Mouse (Mus musculus): ENCODE data around the gene Fgd6.

DNA sequence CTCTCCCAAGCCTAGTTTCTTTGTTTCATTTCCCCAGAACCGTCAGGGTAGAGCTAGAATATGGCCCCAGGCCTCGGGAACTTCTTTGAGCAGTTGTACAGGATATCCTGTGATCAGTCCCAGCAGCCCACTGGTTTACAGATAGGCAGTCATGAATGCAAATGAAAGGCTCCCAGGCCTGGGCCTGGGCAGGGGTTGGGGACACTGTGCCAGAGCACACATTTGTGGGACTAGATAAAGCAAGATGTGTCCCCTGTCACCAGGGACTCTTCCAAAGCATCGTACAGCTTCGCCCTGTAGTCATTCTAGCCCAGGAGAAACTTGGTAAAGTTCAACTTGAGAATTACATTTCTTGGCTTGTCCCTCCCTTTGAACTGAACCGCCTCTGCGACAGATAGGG is 123.2 kb downstream of the Fgd6 start:
- TF ChIP-seq POLR2A (IDR thresholded peaks at IDR 0.05; ENCODE audit: low read depth, low read length): no peak
- TF ChIP-seq CTCF (IDR thresholded peaks at IDR 0.05; ENCODE audit: extremely low read depth, insufficient read length, insufficient replicate concordance, low read depth, low read length): no peak
